Mouse (Mus musculus) kidney, embryonic 16.5 days (tissue): ENCODE results near the gene Ppp2r3a. TPM values are rescaled to one million over a fixed set of nuclear protein-coding genes. Genes with fewer than 3 reads are reported as not detected.

Experiments used
- ATAC-seq: fragments of 200-750 bp; cut with Nextera tagmentation; 2 replicates; pipeline ENCODE4 v1.8.0; 2017; ENCODE audit warnings: moderate TSS enrichment; ENCODE audit not compliant: low FRiP score, low TSS enrichment
- H3K27ac ChIP-seq: fragments of 300-500 bp; sonication (generic); 2 replicates; pipeline ENCODE4 v1.5.1; 2014; ENCODE audit warnings: low read length
- H3K27me3 ChIP-seq: fragments of 300-500 bp; sonication (generic); 2 replicates; pipeline ENCODE4 v1.6.1; 2014; ENCODE audit warnings: low read length, control low read depth, mixed read lengths; ENCODE audit not compliant: insufficient read depth
- H3K36me3 ChIP-seq: fragments of 300-500 bp; sonication (generic); 2 replicates; pipeline ENCODE4 v1.6.1; 2014; ENCODE audit warnings: low read length, control low read depth, mixed read lengths; ENCODE audit not compliant: insufficient read depth
- H3K4me1 ChIP-seq: fragments of 300-500 bp; sonication (generic); 2 replicates; pipeline ENCODE4 v1.6.1; 2014; ENCODE audit warnings: low read length, control low read depth, mixed read lengths; ENCODE audit not compliant: insufficient read depth
- H3K4me2 ChIP-seq: fragments of 300-500 bp; sonication (generic); replicated peaks from 2 replicates; pipeline ENCODE4 v1.6.1; 2014; ENCODE audit warnings: low read depth, low read length
- H3K4me3 ChIP-seq: fragments of 300-500 bp; sonication (generic); 2 replicates; pipeline ENCODE4 v1.5.1; 2014; ENCODE audit warnings: mild to moderate bottlenecking, low read length
- H3K9ac ChIP-seq: fragments of 300-500 bp; sonication (generic); replicated peaks from 2 replicates; pipeline ENCODE4 v1.6.1; 2014; ENCODE audit warnings: low read length
- H3K9me3 ChIP-seq: fragments of 300-500 bp; sonication (generic); 2 replicates; pipeline ENCODE4 v1.6.1; 2016; ENCODE audit warnings: low read length, control low read depth
- WGBS: fragments of 180-500 bp; shearing (Covaris S2); extraction: QIAGEN DNeasy Blood & Tissue Kit; methylation state at CpG from one replicate; pipeline ENCODE4 v1.1.7; 2014; 5-methylcytosine and 5-hydroxymethylcytosine counted together
- polyA plus RNA-seq: library from polyadenylated mRNA; unstranded; fragments of >200 nt; fragmentation: Nextera tagmentation; extraction: Ambion mirVana; gene quantifications from 2 replicates; pipeline ENCODE4 v1.2.1, GENCODE M21; 2015

Gene Ppp2r3a
- polyA plus RNA-seq, 1 experiment from 2014 or later: 15.7 TPM

DNA sequence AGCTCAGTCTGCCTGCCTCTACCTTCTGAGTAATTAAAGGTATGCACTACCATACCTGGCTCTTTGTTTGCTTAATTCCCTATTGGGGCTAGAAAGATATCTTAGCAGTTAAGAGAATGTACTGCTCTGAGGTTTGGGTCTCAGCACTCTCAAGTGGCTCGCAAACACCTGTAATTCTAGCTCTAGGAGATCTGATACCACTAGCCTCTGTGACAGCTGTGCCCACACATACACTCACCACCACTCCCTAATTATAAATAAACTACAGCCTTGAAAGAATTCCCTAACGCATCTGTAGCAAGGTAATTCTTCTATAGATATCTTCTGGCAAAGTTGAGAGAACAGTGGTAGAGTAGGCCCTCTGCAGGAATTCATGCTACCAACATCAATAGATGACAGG is 15.8 kb downstream of the Ppp2r3a start:
- Histone ChIP-seq H3K4me1 (0 out of 2 replicates have a peak, but pooled peaks cover 4% of the 10 kb centered on the region), H3K4me2 (no peak overlapping the region), H3K9ac (no peak overlapping the region), H3K27me3 (no peaks in the 10 kb centered on the region), H3K36me3 (no peaks in the 10 kb centered on the region), H3K4me3 (no peak overlapping the region), H3K9me3 (no peaks in the 10 kb centered on the region), H3K27ac (no peak overlapping the region)
- WGBS: 64% methylated on average over 2 of the region's 2 CpGs
- no peak for ATAC-seq

DNA sequence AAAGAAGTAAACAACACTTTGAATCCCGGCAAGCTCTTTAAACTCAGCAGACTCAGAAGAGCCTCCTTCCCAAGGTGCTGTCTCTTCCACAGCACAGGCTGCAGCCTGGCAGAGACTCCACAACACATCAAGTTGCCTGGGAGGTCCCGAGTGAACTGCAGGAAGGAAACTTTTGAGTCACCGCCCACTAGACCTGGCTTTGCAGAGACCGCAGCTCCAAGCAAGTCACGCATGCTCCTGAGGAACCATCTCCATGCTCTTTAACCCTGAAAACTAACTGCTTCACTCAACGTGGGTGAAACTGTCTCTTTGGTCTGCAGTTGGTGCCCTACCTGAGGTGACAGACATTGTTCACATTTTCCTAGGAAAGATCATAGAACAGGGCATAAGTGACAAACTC is 19.6 kb downstream of the Ppp2r3a start:
- no peak overlapping the region for H3K4me3 ChIP-seq
- no peaks in the 10 kb centered on the region for H3K36me3 ChIP-seq
- H3K4me2 ChIP-seq: no peak overlapping the region
- H3K9me3 ChIP-seq: no peaks in the 10 kb centered on the region
- H3K9ac ChIP-seq: no peak overlapping the region
- no peak overlapping the region for H3K27ac ChIP-seq
- WGBS: 50% methylated on average over 6 of the region's 6 CpGs
- no peaks in the 10 kb centered on the region for H3K27me3 ChIP-seq
- ATAC-seq: no peak
- H3K4me1 ChIP-seq: 0 out of 2 replicates have a peak, but pooled peaks cover 4% of the 10 kb centered on the region

DNA sequence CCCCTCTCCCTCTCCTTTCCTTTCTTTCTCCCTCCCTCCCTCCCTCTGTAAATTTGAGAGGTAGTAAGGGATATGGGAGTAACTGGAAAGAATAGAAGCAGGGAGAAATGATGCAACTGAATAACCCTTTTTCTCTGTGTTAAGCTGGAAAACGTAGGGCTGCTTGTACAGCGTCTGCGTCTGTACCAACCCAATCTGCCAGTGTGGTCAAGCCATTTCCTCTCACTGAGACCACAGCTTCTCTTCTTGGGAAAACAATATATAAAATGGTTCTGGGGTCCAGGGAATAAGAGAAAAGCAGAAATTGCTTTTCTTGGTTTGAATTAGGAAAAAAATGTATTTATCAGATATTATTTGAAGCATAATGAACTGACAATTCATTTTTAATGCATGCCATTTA is 21.6 kb downstream of the Ppp2r3a start:
- Histone ChIP-seq H3K27me3 (no peaks in the 10 kb centered on the region), H3K36me3 (no peaks in the 10 kb centered on the region), H3K4me1 (0 out of 2 replicates have a peak, but pooled peaks cover 4% of the 10 kb centered on the region), H3K27ac (no peak overlapping the region), H3K9ac (no peak overlapping the region), H3K4me2 (no peak overlapping the region), H3K4me3 (no peak overlapping the region), H3K9me3 (no peaks in the 10 kb centered on the region)
- no peak for ATAC-seq
- WGBS: 90% methylated on average over 3 of the region's 3 CpGs

DNA sequence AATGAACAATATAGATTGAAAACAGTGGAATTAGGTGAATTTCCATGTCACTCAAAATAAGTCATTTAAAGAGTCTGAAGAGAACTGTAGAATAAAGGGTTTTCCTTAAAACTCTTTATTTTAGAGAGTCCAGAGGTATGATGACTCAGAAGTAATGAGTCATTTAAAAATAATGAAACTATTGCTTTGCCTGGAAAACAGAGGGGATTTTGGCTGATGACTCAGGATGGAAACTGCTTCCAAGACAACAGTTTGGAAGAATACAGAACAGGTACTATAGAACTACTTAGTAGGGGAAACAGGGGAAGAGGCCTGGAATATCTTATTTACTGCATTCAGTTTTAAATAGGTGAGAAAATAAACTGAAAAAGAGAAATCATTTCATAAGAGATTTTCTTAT is 22.7 kb downstream of the Ppp2r3a start:
- no peaks in the 10 kb centered on the region for H3K27me3 ChIP-seq
- H3K4me3 ChIP-seq: no peak overlapping the region
- H3K9me3 ChIP-seq: no peaks in the 10 kb centered on the region
- H3K4me2 ChIP-seq: no peak overlapping the region
- ATAC-seq: no peak
- H3K4me1 ChIP-seq: 0 out of 2 replicates have a peak, but pooled peaks cover 4% of the 10 kb centered on the region
- H3K36me3 ChIP-seq: no peaks in the 10 kb centered on the region
- no peak overlapping the region for H3K27ac ChIP-seq
- no peak overlapping the region for H3K9ac ChIP-seq

DNA sequence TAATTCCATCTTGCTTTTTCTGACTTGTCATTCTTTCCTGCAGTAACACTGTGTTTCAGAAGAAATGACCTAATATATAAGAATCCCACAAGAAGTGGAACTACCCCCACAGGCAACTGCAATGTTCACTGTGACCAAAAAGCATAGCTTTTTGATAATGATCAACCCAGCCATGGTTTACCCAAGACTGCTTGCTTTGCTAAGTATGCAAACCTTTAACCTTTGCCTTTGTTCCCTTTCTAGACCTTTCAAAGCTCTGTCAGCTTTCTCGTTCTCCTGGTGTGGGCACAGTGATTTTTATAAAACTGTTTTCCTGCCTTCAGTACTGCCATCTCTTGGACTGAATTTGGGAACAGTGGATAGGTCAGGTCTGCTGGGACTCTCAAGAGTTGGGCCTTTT is 43.6 kb downstream of the Ppp2r3a start:
- H3K36me3 ChIP-seq: 0 out of 2 replicates have a peak, but pooled peaks cover 2% of the 10 kb centered on the region
- H3K4me2 ChIP-seq: no peak overlapping the region
- H3K27ac ChIP-seq: peak overlapping the region; percentile 78; the same call in 1 of the 2 replicates
- H3K9me3 ChIP-seq: no peaks in the 10 kb centered on the region
- 47% methylated on average over 1 of the region's 1 CpGs for WGBS
- ATAC-seq: peak; percentile 70
- no peaks in the 10 kb centered on the region for H3K27me3 ChIP-seq
- H3K9ac ChIP-seq: no peak overlapping the region
- H3K4me3 ChIP-seq: no peak overlapping the region
- H3K4me1 ChIP-seq: peaks cover 4% of the 10 kb centered on the region

DNA sequence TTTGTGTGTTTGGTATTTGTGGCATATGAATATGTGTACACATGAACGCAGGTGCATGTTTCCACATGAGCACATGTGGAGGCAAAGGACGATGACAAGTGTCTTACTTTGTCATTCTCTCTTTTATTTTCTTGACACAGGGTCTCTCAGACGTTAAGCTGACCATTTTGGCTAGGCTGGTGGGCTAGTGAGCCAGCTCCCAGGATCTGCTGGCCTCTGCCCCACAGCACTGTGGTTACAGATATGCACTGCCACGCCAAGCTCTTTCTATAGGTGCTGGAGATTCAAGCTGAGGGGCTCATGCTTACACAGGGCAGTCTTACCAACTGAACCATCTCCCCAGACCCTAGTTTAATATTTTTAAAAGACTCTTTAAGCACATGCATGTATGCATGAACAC is 45.1 kb downstream of the Ppp2r3a start:
- H3K27ac ChIP-seq: peak overlapping the region; percentile 38; the same call in 1 of the 2 replicates
- ATAC-seq: no peak
- H3K9me3 ChIP-seq: no peaks in the 10 kb centered on the region
- no peak overlapping the region for H3K4me2 ChIP-seq
- 0 out of 2 replicates have a peak, but pooled peaks cover 2% of the 10 kb centered on the region for H3K36me3 ChIP-seq
- H3K4me3 ChIP-seq: no peak overlapping the region
- no peaks in the 10 kb centered on the region for H3K27me3 ChIP-seq
- H3K4me1 ChIP-seq: peaks cover 4% of the 10 kb centered on the region
- WGBS: 79% methylated on average over 4 of the region's 4 CpGs
- H3K9ac ChIP-seq: no peak overlapping the region

DNA sequence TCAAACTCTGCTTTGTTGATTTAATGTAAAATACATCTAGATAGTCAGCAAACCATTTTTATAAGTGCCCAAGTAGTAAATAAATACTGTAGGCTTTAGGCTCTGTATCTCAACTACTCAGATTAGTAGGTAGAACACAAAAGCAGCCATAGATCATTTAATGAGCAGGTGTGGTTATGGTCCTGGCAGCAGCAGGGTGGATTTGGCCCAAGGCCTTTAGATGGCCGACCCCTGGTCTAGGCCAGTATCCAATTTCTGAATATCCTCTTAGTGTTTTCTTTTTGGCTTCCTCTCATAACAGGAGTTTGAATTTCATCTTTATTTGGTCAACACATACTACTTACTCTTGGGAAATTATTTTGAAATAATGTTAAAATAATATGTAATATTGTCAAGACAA is 46.4 kb downstream of the Ppp2r3a start:
- 45% methylated on average over 1 of the region's 1 CpGs for WGBS
- no peak overlapping the region for H3K4me2 ChIP-seq
- H3K36me3 ChIP-seq: 0 out of 2 replicates have a peak, but pooled peaks cover 2% of the 10 kb centered on the region
- H3K4me3 ChIP-seq: no peak overlapping the region
- ATAC-seq: no peak
- no peak overlapping the region for H3K27ac ChIP-seq
- H3K9ac ChIP-seq: no peak overlapping the region
- H3K27me3 ChIP-seq: no peaks in the 10 kb centered on the region
- H3K4me1 ChIP-seq: peaks cover 10% of the 10 kb centered on the region
- H3K9me3 ChIP-seq: no peaks in the 10 kb centered on the region

DNA sequence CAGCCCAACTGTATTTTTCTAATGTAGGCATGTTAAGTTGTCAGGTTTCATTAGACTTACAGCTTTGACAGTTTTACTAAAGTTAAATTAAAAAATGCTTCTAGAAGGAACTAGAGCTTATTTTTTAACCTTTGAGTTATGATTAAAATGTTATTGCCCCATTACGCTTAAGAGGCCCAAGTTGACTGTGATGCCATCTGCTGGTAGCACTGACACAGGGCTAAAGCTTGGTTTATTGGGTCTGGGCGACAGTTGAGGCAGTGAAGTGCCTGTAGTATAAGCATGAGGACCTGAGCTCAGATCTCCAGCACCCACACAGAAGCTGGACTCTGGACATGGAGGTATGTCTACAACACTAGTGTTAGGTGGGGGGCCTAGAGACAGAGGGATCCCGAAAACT is 47.5 kb downstream of the Ppp2r3a start:
- Histone ChIP-seq H3K36me3 (0 out of 2 replicates have a peak, but pooled peaks cover 2% of the 10 kb centered on the region), H3K27me3 (no peaks in the 10 kb centered on the region), H3K4me1 (peaks cover 10% of the 10 kb centered on the region), H3K4me3 (no peak overlapping the region), H3K4me2 (no peak overlapping the region), H3K27ac (no peak overlapping the region), H3K9me3 (no peaks in the 10 kb centered on the region), H3K9ac (no peak overlapping the region)
- WGBS: 93% methylated on average over 3 of the region's 3 CpGs
- ATAC-seq: no peak

DNA sequence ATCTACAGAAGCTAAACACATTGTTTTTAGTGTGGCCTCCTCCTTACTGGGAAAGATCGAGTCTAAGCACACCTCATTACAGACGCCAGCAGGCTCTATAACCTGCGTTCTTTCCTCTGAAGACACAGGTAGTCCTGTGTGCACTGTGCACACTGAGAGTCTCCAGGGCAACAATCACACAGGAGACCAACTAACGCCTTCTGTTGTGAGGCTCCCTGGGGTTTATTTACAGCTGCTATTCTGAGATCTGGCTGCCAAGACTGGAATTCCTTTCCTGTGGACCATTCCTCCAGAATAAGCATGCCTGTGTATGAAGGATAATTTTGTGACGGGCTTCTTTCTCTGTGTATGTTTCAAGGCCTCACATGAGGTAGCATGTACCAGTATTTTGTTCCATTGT is 51.0 kb downstream of the Ppp2r3a start:
- H3K4me3 ChIP-seq: no peak overlapping the region
- no peak overlapping the region for H3K9ac ChIP-seq
- no peaks in the 10 kb centered on the region for H3K36me3 ChIP-seq
- ATAC-seq: no peak
- H3K27ac ChIP-seq: 0 out of 2 replicates have a peak overlapping the region, but pooled peaks have one; percentile 30
- no peaks in the 10 kb centered on the region for H3K27me3 ChIP-seq
- H3K4me2 ChIP-seq: no peak overlapping the region
- no peaks in the 10 kb centered on the region for H3K9me3 ChIP-seq
- WGBS: 60% methylated on average over 5 of the region's 5 CpGs
- peaks cover 6% of the 10 kb centered on the region for H3K4me1 ChIP-seq

DNA sequence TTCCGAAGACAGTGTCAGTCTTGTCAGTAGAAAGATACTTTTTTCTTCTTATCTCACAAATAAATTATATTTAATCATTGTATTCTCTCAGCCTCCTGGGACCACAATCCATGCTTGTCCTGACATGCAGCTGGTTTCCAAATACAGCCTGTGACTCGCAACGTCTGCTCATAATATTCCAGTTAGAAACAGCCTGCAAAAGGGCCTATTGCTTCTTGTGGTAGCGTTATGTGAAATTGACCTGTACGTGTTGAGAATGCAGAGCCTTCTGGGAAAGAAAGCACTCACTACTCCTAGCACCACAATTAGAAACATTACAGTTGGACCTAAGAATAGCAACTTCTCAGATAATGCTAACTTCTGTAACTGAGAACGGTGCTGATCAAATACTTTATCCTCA is 52.8 kb downstream of the Ppp2r3a start:
- Histone ChIP-seq H3K4me3 (no peak overlapping the region), H3K36me3 (peaks cover 3% of the 10 kb centered on the region; the same call in 1 of the 2 replicates), H3K4me1 (peaks cover 6% of the 10 kb centered on the region), H3K9ac (no peak overlapping the region), H3K4me2 (no peak overlapping the region), H3K27ac (no peak overlapping the region), H3K9me3 (no peaks in the 10 kb centered on the region), H3K27me3 (no peaks in the 10 kb centered on the region)
- no peak for ATAC-seq
- WGBS: 70% methylated on average over 6 of the region's 6 CpGs
